Mouse (Mus musculus): ENCODE data around the gene Plekha7. TPM values are rescaled to one million over a fixed set of nuclear protein-coding genes. Genes with fewer than 3 reads are reported as not detected.

Plekha7 gene
- polyA plus RNA-seq, 1 experiment from 2014 or later, result 18.7 TPM

Other genes with a start within 250 kb of the Plekha7 start
- gene Gm4353, start 223.7 kb downstream of the Plekha7 start, polyA plus RNA-seq (2015; fragmentation: Nextera tagmentation; extraction: Ambion mirVana), result 0.42 and 0.65 TPM in 2 replicates
- 744 and 753 TPM in 2 replicates for gene Rps13, start 25.8 kb upstream of the Plekha7 start, polyA plus RNA-seq (2015; fragmentation: Nextera tagmentation; extraction: Ambion mirVana)
- gene Pik3c2a, start 135.1 kb upstream of the Plekha7 start, polyA plus RNA-seq (2015; fragmentation: Nextera tagmentation; extraction: Ambion mirVana), result 22.7 and 23.2 TPM in 2 replicates
- gene Nucb2, start 196.0 kb upstream of the Plekha7 start, polyA plus RNA-seq (2015; fragmentation: Nextera tagmentation; extraction: Ambion mirVana), result 16.4 and 19.4 TPM in 2 replicates